Mouse (Mus musculus) liver, embryonic 11.5 days (tissue): ENCODE data around the gene Hmgb2. TPM values are rescaled to one million over a fixed set of nuclear protein-coding genes. Genes with fewer than 3 reads are reported as not detected.

Source experiments
- ATAC-seq: fragments of 200-750 bp; cut with Nextera tagmentation; replicated peaks from 2 replicates; pipeline ENCODE4 v1.8.0; 2017; ENCODE audit warnings: moderate number of reproducible peaks, mild to moderate bottlenecking, moderate TSS enrichment, moderate library complexity; ENCODE audit not compliant: low FRiP score
- DNase-seq: peaks from one replicate; pipeline ENCODE4 v3.0.0-alpha.2; 2017; ENCODE audit warnings: low spot score
- H3K27ac ChIP-seq: fragments of 300-500 bp; sonication (generic); 2 replicates; pipeline ENCODE4 v1.5.1; 2014; ENCODE audit warnings: mild to moderate bottlenecking, low read depth, low read length, control low read depth
- H3K27me3 ChIP-seq: fragments of 300-500 bp; sonication (generic); replicated peaks from 2 replicates; pipeline ENCODE4 v1.6.1; 2014; ENCODE audit warnings: low read length, mixed read lengths; ENCODE audit not compliant: control insufficient read depth, insufficient read depth
- H3K36me3 ChIP-seq: fragments of 300-500 bp; sonication (generic); 2 replicates; pipeline ENCODE4 v1.6.1; 2014; ENCODE audit warnings: mild to moderate bottlenecking, low read length, moderate library complexity, mixed read lengths; ENCODE audit not compliant: control insufficient read depth, insufficient read depth
- H3K4me1 ChIP-seq: fragments of 300-500 bp; sonication (generic); replicated peaks from 2 replicates; pipeline ENCODE4 v1.6.1; 2014; ENCODE audit warnings: low read length, mixed read lengths; ENCODE audit not compliant: control insufficient read depth, insufficient read depth
- H3K4me2 ChIP-seq: fragments of 300-500 bp; sonication (generic); 2 replicates; pipeline ENCODE4 v1.6.1; 2014; ENCODE audit warnings: mild to moderate bottlenecking, control low read depth, moderate library complexity
- H3K4me3 ChIP-seq: fragments of 300-500 bp; sonication (generic); 2 replicates; pipeline ENCODE4 v1.5.1; 2014; ENCODE audit warnings: low read depth, low read length, control low read depth
- H3K9ac ChIP-seq: fragments of 300-500 bp; sonication (generic); 2 replicates; pipeline ENCODE4 v1.6.1; 2014; ENCODE audit warnings: low read depth, low read length, control low read depth
- H3K9me3 ChIP-seq: fragments of 300-500 bp; sonication (generic); 2 replicates; pipeline ENCODE4 v1.6.1; 2016; ENCODE audit warnings: low read length, inconsistent platforms, mixed read lengths; ENCODE audit not compliant: control insufficient read depth
- WGBS: fragments of 180-500 bp; shearing (Covaris S2); extraction: QIAGEN DNeasy Blood & Tissue Kit; methylation state at CpG from one replicate; pipeline ENCODE4 v1.1.7; 2014; 5-methylcytosine and 5-hydroxymethylcytosine counted together
- polyA plus RNA-seq: library from polyadenylated mRNA; unstranded; fragments of >200 nt; fragmentation: Nextera tagmentation; extraction: Ambion mirVana; gene quantifications from 2 replicates; pipeline ENCODE4 v1.2.1, GENCODE M21; 2014

The Hmgb2 gene
- polyA plus RNA-seq, 1 experiment from 2014 or later, result 542 TPM

DNA sequence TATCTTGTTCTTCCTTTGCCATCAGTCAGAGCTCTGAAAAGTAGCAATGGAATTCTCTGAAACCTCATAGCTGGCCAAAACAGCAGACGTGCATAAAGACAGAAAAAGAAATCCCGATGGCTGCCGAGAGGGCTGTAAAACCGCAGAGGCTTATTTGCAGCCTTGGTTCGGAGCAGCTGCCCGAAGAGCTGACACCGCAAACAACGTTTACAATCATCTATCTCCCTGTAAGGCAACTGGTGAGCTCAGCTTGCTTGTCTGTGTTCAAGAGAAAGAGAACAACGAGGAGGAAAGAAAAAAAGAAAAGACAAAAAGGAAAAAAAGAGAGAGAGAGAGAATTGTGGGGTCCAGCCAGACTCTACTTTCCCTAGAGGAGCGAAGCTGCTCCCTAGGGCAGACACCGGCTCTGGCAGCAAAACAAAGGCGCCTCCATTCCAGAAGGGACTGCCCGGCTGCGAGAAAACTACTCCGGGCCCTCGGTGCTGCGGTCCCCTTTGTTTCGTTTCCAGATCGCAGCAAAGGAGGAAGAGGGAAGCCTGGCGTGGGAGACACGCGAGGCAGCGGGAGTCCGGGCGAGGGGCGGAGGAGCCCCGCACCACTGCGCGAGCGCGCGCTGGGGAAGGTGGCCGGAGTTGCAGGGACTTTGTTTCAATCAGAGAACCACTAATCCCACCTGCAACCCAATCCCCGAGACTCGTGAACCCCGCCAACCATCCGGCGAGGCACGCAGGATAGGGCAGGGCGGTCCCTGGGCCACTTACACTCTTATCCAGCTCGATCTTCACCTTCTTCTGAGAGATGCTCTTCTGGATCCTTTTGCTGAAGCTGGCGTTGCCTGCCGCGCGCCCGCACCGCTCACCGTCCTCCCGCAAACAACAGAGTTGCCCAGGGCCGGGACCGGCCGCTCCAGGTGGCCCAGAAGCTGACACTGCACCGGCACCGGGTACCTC is 24.9 kb upstream of the Hmgb2 start:
- Histone ChIP-seq H3K9me3 (no peaks in the 10 kb centered on the region), H3K4me1 (peaks cover 4% of the 10 kb centered on the region), H3K36me3 (peaks cover 3% of the 10 kb centered on the region; the same call in 1 of the 2 replicates), H3K27me3 (no peaks in the 10 kb centered on the region), H3K27ac (peak overlapping the region; percentile 87), H3K9ac (peak overlapping the region; percentile 85), H3K4me3 (peak overlapping the region; percentile 94), H3K4me2 (peak overlapping the region; percentile 78)
- ATAC-seq, result peak; percentile 54
- under 1% methylated on average over 54 of the region's 54 CpGs for WGBS
- peak; percentile 74 for DNase-seq

GRCm38 (mm10) chr8:57487441-57488155 is 24.1 kb upstream of the Hmgb2 start, which contains the start of gene Sap30:
Gene Sap30, minus strand, starts transcription at chr8:57487860.
- Histone ChIP-seq H3K4me1 (peaks cover 4% of the 10 kb centered on the region), H3K9me3 (no peaks in the 10 kb centered on the region), H3K4me2 (peak within 1 kb of the TSS; percentile 89), H3K4me3 (peak within 1 kb of the TSS; percentile 94), H3K9ac (peak within 1 kb of the TSS; percentile 85), H3K27ac (peak within 1 kb of the TSS; percentile 87), H3K27me3 (no peaks in the 10 kb centered on the region), H3K36me3 (no peaks in the 10 kb centered on the region; the same call in 1 of the 2 replicates)
- peak; percentile 95 for ATAC-seq
- DNase-seq, result peak; percentile 99
- under 1% methylated on average over 64 of the region's 66 CpGs for WGBS

GRCm38 (mm10) chr8:57488312-57488765 is 23.4 kb upstream of the Hmgb2 start:
- WGBS, result 0% methylated on average over 25 of the region's 25 CpGs
- H3K27ac ChIP-seq, result peak overlapping the region; percentile 85
- peak; percentile 65 for ATAC-seq

DNA sequence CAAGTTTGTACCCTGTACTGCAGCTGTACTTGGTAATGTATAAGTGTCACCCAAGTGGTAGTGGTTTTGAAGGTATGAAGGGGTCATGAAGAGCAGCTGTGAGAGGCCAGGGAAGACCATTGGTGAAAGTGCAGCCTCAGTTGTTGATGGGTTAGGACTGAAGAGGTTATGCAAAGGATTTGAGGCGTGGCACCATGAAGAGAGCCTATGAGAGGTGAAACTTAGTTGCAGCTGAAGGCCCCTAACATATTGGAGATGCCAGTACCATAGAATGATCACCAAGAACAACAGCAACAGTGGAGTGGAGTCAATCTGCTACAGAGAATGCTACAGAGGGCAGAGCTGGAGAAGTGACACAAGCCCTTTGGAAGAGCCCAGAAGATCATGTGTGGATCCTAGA is 22.3 kb upstream of the Hmgb2 start:
- Histone ChIP-seq H3K36me3 (no peaks in the 10 kb centered on the region; the same call in 1 of the 2 replicates), H3K4me1 (peaks cover 4% of the 10 kb centered on the region), H3K4me3 (no peak overlapping the region), H3K27ac (no peak overlapping the region), H3K4me2 (no peak overlapping the region), H3K9ac (no peak overlapping the region), H3K9me3 (no peaks in the 10 kb centered on the region), H3K27me3 (no peaks in the 10 kb centered on the region)
- ATAC-seq (no peak), DNase-seq (no peak)
- 93% methylated on average over 1 of the region's 1 CpGs for WGBS

More at GRCm38 (mm10) chr8:57488312-57488765, 23.4 kb upstream of the Hmgb2 start:
- Histone ChIP-seq H3K27me3 (no peaks in the 10 kb centered on the region), H3K4me3 (peak overlapping the region; percentile 94), H3K9ac (peak overlapping the region; percentile 82), H3K4me1 (peaks cover 4% of the 10 kb centered on the region), H3K9me3 (no peaks in the 10 kb centered on the region), H3K4me2 (peak overlapping the region; percentile 89), H3K36me3 (no peaks in the 10 kb centered on the region; the same call in 1 of the 2 replicates)
- DNase-seq, result peak; percentile 79

GRCm38 (mm10) chr8:57489896-57490295 is 21.8 kb upstream of the Hmgb2 start:
- DNase-seq (no peak), ATAC-seq (no peak)
- H3K4me2 ChIP-seq, result no peak overlapping the region
- no peaks in the 10 kb centered on the region for H3K9me3 ChIP-seq
- no peak overlapping the region for H3K4me3 ChIP-seq
- H3K4me1 ChIP-seq, result peaks cover 4% of the 10 kb centered on the region
- H3K36me3 ChIP-seq, result no peaks in the 10 kb centered on the region; the same call in 1 of the 2 replicates
- no peak overlapping the region for H3K27ac ChIP-seq
- no peaks in the 10 kb centered on the region for H3K27me3 ChIP-seq
- H3K9ac ChIP-seq, result no peak overlapping the region

GRCm38 (mm10) chr8:57491873-57492272 is 19.8 kb upstream of the Hmgb2 start:
- Histone ChIP-seq H3K9me3 (no peaks in the 10 kb centered on the region), H3K9ac (no peak overlapping the region), H3K27ac (no peak overlapping the region), H3K36me3 (no peaks in the 10 kb centered on the region; the same call in 1 of the 2 replicates), H3K4me2 (no peak overlapping the region), H3K4me3 (no peak overlapping the region), H3K4me1 (no peaks in the 10 kb centered on the region), H3K27me3 (no peaks in the 10 kb centered on the region)
- 72% methylated on average over 4 of the region's 4 CpGs for WGBS
- ATAC-seq (no peak), DNase-seq (no peak)

- DNase-seq (peak; percentile 22), ATAC-seq (no peak)
- Histone ChIP-seq H3K27me3 (no peaks in the 10 kb centered on the region), H3K27ac (no peak overlapping the region), H3K4me2 (no peak overlapping the region), H3K9ac (no peak overlapping the region), H3K36me3 (no peaks in the 10 kb centered on the region), H3K4me3 (no peak overlapping the region), H3K4me1 (no peaks in the 10 kb centered on the region), H3K9me3 (no peaks in the 10 kb centered on the region)
- 81% methylated on average over 8 of the region's 8 CpGs for WGBS
Observed at GRCm38 (mm10) chr8:57498494-57498846, 13.2 kb upstream of the Hmgb2 start.

DNA sequence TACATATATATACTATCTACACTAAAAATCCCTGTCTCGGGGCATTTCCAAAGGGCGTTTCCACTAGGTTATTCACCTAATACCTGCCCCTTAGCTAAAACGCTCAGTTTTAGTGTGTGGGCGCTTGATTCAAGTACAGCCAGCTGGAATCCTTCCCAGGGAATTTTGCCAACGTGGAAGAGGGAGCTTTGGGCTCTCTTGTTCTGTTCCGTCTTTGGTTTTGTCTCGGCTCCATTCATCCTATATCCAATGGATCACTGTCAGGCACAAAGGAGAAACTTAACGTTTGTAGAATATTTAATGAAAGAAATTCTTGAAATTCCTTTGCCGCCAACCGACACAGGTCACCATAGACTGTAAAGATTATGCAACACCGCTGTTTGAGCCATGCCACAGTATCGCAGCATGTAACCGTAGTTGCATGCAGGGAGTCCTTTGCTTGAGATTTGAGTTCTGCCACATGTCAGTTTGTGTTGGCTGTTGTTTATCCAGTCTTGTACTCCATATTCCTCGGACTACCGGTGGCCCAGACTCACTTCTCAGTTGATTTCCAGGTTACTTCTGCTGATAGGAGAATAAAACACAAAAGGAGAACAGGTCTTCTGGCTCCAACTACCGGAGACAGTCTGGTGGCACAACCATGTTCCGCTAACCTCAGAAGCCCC is 12.7 kb upstream of the Hmgb2 start:
- WGBS, result 77% methylated on average over 17 of the region's 17 CpGs
- Histone ChIP-seq H3K27me3 (no peaks in the 10 kb centered on the region), H3K4me1 (no peaks in the 10 kb centered on the region), H3K36me3 (no peaks in the 10 kb centered on the region), H3K4me2 (no peak overlapping the region), H3K4me3 (no peak overlapping the region), H3K27ac (no peak overlapping the region), H3K9me3 (no peaks in the 10 kb centered on the region), H3K9ac (no peak overlapping the region)
- no peak for ATAC-seq
- DNase-seq, result peak; percentile 26
